Mouse (Mus musculus) fibroblast of lung, adult 2 months (primary cell): ENCODE data around the gene Fbxw19.
"Not testable (repeated sequence)": the region's sequence is repeated elsewhere in the genome, so short reads cannot be mapped to it uniquely, and the experiment has no call there.

Experiments used
- DNase-seq: peaks from one replicate; pipeline ENCODE4 v3.0.0-alpha.2; 2011; ENCODE audit warnings: low read depth

Gene Fbxw19

DNA sequence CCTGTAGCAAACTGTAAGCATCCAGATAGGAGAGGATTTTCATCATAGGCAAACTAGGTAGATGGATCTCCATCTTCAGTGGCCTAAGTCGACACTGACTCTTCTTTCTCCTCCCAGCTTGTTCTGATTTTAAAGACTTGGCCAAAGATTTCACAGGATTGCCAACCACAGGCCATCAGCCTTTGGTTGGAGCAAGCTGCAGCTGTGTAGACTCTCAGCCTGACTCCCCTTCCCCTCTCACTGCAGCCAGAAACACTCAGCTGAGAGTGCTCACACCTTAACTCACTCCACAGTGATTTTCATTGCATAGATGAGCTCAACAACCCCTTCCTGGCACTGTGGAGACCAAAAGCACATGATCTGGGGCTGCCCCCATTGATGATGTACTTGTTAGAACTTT lies at the start of gene Fbxw19:
Gene Fbxw19 (minus strand): TSS at position 101 of the 400 bp plus-strand sequence.
- not testable (repeated sequence) for DNase-seq

DNA sequence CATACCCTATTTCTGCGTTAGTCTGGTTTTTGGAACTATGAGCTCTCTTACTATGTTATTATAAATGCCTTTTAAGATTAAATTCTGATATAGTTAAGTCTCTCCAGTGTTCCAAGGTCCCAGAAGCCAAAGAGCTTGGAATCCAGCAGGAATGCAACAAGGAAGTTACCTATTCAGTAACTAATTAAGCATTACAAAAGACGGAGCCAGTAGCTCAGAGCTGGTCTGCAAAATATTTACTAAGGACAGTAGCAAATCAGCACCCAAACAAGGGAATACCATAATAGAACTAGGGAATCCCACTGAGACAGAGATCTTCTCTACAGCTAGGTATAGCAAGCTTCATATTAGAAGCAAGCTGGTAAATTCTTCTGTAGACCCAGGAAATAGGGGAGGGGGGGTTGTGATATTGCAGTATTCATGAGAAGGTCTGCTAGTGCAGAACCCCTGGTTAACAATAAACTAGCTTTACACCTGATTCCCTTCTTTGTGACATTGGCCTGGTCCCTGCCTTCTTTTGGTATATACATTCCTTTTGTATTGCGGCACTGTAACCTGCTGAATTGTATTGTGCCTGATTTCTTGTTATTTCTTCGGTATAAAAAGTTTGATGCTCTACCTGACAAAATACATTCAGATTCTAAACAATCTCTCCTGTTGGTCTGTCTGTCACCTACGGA lies 27.9 kb upstream of the Fbxw19 start:
- DNase-seq, result no peak

DNA sequence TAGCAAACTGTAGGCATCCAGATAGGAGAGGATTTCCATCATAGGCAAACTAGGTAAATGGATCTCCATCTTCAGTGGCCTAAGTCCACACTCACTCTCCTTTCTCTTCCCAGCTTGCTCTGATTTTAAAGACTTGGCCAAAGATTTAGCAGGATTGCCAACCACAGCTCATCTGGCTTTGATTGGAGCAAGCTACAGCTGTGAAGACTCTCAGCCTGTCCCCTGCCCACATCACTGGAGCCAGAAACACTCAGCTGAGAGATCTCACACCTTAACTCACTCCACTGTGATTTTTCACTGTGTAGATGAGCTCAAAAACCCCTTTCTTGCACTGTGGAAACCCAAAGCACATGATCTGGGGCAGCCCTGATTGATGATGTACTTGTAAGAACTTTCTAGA lies 46.6 kb downstream of the Fbxw19 start, which contains the start of gene Fbxw16:
Gene Fbxw16 (minus strand): TSS at position 101 of the 400 bp plus-strand sequence.
- DNase-seq, result no peak

DNA sequence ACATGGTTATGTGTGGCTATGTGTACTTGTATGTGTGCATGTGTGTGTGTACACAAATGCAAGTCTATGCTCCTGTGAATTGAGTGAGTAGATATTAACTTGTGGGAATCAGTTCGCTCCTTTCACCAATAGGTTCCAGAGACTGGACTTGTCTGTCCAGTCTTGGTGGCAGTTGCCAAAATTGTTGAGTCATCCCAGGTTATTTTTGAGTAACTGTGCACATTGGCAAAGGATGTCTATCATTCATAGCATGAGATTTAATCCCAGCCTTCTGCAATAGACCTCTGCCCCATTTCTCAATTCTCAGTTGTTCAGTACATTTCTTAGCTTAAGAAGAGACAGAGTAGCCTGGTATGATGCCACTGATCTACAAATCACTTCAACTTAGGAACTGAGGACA lies 62.7 kb downstream of the Fbxw19 start:
- no peak for DNase-seq
